Mouse (Mus musculus): ENCODE data around the gene Asap2.

The Asap2 gene

GRCm38 (mm10) chr12:21168149-21168548, 177.9 kb downstream of the Asap2 start:
- no peak for DNase-seq

DNA sequence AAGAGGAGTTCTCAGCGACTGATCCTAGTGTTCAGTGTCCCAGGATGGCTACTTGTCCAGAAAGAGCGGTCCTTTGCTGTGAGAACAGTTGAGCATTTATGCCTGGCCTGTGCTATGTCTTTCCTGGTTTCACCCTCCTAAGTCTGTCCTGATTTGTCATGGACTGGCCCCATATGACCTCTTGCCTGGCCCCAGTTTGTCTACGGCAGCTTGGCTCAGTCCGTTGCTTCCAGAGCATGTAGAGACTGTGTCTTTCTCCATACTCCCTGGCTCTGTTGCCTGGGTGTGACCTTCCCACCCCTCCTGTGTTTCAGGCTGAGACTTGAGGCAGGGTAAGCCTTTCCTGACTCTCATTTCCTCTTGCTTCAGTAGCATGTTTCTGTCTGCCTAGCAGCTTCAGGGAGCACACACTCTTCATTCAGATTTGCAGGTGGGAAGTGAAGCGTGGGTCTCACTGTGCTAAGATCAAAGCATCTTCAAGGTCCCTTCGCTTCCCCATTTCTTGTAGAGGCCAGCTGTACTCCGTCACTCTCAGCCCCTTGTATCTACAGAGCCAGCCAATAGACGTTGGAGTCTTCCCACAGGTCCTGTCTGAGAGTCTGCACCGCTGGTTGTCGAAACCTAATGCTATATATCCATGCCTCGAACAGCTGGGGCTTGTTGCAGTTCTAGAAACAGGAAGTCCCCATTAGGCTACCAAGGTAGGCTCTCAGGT, 181.7 kb downstream of the Asap2 start:
- no peak for DNase-seq

DNA sequence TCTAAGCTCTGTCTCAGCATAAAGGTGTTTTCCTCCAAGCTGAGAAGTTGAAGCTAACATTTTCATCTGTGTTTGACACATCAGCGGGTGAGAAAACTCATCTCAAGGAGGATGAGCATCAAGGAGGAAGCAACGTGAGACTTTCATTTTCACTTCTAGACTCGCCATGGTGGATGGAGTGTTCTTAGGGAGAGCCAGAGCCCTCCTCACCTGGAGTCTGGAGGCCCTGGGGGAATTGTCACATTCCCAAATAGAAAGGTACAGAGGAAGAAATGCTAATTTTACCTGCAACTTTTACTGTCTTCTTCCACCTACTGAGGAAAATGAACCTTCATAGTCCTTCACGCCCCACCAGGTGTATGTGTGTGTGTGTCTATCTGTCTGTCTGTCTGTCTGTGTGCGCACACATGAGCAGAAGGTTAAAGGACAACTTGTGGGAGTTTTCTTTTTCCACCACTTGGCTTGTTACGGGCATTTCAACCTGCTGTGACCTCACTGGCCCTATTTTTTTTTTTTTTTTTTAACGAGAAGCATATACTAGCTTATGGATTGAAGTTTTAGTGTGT, 183.7 kb downstream of the Asap2 start:
- DNase-seq = no peak

- no peak for DNase-seq
Measured at GRCm38 (mm10) chr12:21176399-21176798, 186.1 kb downstream of the Asap2 start.

DNA sequence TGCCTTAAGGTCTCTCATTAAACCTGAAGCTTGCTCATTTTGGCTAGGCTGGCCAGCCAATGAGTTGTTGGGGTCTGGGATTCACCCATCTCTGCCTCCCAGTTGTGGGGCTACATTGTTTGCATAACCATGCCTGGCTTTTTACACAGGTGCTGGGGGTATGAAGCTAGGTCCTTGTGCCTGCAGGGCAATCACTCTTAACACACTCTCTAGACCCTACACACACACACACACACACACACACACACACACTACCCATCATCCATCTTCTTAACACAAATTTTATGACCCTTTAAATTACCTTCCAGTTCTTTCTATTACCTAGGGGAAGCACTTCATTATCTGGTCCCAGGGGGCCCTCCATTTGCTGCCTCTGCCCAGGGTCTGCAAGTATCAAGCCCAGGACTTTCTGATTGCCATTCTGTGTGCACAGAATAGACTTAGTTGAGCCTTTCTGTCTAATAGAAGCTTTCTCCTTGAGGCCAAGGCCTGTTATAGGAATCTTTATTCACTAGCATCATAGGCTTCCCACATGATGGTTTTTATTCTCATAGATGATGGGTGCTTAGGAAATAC, 187.0 kb downstream of the Asap2 start:
- no peak for DNase-seq

DNA sequence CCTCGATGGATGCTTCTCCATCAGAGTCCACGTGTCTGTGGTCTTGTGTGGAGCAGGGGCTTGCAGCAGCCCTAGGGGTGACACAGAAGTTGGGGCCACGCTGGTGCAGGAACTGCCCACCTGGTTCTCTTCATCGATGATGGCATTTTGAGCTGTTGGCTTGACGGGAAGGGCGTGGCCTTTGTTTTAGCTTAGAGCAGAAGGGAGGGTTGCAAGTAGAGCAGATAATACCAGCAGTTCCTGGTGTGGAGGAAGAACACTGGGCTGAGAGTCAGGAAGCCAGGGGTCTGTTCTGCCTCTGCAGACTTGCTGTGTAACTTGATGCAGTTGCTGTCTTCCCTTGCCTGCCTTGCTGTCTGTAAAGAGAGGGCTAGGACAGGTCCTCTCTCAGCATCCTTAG, 189.8 kb downstream of the Asap2 start:
- DNase-seq = no peak

DNA sequence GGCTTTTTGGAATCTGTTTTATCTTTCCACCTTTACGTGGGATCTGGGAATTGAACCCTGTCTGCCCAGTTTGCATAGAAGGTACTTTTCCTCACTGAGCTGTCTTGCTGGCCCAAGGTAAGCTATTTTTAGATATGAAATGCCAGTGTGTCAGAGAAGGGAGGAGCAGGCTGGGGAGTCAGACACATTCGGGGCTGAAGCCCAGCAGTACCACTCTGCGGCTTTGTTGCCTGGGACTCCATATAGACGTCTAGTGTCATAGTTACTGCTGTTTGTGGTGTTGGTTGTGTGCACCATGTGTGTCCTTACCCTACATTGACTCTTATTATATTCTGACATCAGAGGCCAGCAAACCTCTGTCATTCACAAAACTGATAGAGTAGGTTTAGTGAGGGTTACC, 192.5 kb downstream of the Asap2 start:
- no peak for DNase-seq

- DNase-seq = no peak
Measured at GRCm38 (mm10) chr12:21183321-21183720, 193.1 kb downstream of the Asap2 start.

- DNase-seq = peak; percentile 24 to 49
Measured at GRCm38 (mm10) chr12:21186145-21186544, 195.9 kb downstream of the Asap2 start.

DNA sequence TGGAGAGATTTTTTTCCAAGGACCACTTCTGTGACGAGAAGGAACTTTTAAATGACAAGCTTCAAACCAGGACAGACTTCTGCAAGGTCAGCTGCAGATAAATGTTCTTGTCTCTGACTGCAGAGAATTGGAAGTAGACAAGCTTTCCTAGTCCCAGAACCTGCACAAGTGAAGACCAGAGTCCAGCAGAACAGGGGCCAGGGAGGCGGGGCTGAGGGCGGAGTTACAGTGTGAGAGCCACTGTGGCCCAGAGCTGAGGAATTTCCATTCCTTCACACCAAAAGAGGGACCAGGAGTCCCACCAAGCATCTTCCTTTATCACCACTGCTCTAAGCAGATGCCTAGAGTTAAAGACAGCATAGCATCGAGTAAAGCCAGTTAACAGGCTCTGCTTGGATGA, 198.6 kb downstream of the Asap2 start:
- peak; percentile 82 to 85 for DNase-seq

DNA sequence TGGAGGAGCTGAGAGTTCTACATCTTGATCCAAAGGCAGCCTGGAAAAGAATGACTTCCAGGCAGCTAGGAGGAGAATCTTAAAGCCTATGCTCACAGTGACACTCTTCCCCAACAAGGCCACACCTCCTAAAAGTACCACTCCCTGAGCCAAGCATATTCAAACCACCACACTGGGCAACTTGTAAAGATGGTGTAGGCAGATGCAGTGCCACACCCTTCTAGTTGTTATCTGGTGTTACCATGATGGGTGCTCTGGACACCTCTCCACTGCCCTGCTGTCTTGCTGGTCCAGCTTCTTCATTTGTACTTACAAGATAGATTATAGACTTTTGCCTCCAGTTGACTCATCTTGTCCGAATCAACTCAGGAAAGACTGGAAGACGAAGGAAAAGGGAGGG, 201.3 kb downstream of the Asap2 start:
- no peak for DNase-seq

- no peak for DNase-seq
Measured at GRCm38 (mm10) chr12:21195497-21195896, 205.2 kb downstream of the Asap2 start.

DNA sequence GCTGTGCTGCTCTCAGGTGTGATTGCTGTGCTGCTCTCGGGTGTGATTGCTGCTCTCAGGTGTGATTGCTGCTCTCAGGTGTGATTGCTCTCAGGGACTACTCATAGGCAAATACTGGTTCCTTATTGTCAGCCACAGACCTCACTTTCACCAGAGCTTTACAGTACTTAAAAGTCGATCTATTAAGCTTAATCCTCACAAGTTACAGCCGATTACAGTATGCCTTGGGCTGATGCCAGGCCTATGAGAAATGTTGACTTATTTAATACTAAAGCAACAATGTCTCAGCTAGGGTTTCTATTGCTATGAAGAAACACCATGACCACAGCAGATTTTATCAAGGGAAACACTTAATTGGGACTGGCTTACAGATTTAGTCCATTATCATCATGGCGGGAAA, 206.2 kb downstream of the Asap2 start:
- no peak for DNase-seq

- DNase-seq = no peak
Measured at GRCm38 (mm10) chr12:21200613-21201012, 210.4 kb downstream of the Asap2 start.

DNA sequence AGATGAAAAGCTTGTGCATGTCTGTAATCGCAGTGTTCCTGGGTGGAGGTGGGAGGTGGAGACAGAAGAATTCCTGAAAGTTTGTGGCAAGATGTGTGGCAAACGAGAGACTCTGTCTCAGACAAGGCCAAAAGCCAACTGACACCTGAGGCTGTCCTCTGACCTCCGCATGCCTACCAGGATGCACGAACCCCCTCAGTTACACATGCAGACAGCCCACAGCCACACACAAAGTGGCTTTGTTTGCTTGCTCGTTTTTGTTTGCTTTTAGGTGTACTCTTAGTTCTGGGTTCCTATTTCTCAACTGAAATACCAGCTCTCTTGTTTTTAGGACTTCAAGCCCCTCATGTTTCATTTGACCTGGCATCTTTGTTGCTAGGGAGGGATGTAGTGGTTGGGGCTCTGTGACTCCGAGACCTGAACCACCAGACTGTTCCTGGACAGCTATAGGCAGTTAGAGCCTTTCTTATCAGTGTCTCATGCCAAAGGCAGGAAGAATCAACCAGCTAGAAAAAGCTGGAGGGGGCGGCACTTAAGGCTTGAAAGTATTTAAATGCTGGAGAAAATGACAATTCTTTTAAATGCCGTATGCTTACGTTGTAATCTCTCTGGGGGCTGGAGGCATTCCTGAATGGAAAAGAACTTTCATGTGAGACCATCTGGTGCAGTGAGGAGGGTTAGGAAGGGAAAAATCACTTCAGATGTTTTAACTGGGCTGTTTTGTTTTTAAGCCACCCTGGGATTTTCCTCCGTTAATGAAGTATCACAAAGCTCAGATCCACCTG, 211.4 kb downstream of the Asap2 start:
- DNase-seq = no peak

DNA sequence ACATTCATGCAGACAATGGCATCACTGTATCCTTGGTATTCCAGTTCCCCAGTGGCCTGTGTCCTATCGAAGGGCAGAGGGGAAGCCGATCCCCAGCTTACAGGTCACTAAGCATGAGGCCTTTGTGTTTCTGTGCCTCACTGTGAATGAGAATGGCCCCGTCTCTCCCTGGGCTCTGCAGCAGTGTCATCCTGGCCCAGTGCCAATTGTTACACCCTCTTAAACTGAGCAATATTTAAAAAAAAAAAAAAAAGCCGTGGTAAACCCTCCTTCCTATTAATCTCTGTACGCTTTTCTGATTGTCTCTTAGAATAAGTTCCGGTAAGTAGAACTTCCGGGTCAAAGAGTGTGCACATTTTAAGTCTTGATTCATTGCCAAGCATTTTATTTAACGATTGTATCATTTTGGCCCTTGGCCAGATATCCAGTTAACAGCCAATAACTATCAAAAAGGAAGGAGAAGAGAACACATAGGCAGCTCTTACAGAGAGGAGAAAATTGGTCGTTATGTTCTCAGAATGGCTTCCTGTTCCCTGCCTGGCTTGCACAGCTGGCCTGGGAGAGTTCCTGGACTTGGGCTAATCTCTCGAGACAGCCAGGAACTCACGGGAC, 214.5 kb downstream of the Asap2 start:
- peak; percentile 72 for DNase-seq

DNA sequence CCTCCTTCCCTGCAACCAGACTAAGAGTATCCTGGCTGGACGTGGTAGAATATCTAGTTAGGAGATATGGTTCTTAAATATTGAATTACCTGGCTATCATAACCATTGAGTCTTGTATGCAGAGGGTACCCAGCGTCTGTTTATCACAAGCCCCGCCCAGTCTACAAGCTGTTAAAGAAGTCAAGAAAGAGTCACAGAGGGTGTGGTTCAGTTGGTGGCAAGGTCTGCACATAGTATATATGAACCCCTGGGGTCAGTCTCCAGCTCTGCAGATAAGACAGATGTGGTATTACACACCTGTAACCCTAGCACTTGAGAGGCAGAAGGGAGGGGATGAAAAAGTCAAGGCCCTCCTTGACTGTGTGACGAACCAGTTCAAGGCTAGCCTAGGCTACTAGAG, 215.5 kb downstream of the Asap2 start:
- DNase-seq = no peak

DNA sequence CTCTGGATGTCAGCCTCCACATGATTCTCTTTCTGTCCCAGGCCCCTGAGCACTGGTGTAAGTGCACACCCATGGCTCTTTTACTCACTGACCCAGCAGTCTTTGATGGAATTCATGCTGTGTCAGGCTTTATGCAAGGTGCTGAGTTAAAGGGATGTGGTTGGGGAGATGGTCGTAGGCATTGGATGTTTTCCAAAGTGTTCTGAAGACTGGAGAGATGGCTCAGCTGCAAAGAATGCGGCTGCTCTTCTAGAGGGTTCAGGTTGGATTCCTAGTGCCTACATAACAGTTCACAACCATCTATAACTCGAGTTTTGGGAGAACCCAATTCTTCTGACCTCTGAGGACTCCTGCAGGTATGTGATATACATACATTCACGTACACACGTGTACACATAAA, 217.2 kb downstream of the Asap2 start:
- no peak for DNase-seq

DNA sequence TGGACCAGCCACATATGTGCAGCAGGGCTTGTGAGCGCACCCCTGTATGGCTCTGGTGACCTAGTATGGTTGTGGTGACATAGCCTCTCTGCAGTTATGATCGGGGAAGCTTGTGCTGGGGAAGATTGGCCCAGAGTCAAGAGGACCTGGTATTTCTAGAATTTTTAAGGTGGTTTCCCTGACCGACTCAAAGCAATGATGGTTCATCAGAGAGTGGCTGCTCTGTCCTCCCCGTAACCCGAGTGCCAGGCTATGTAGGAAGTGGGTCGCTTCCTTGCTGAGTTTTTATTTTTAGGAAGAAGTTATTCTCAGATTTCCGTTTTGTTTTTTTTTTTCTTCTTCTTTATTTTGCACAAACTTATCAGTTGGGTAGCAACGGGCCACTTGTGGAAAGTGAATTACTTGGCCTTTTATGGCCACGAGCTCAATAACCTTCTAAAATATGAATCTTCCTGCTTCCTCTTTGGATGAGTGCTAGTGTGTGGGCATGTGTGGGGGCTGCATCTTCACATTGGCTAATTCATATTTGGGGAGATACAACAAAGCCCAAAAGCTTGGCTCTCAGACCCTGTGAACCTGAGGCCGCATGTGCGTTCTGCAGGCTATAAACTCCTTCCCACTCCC, 218.0 kb downstream of the Asap2 start:
- DNase-seq = no peak

DNA sequence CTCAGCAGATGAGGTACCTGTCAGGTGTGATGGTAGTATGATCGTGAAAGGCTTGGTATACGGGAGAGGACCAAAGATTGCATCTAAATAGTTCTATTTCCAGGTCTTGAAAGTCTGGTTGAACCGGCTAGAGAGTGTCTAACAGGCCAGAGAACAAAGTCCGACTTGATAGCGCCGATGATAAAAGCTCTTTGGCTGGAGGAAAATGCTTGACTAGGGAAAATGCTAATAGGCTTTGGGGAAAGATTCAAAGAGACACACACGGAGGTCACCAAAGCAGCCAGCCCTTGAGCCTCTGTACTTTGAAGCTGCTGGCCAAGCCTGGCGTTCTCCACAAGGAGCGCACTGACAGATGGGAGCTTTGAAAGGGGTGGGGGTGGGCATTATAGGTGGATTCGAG, 219.0 kb downstream of the Asap2 start:
- no peak for DNase-seq

DNA sequence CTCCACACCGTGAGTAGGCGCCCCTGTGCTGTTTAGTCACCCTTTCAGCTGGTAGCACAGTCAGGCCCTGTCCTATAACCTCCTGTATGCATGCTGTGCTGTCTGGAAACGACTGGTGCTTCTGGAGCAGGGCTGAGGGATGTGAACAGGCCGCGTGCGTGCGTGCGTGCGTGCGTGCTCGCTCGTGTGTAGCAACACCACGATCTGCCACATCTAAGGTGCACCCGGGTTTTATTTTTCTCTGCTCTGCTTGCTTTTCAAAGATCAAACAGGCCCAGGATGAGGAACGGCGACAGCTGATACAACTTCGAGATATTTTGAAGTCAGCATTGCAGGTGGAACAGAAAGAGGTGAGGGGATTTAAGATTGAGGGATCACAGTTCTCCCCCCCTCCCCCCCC, 222.6 kb downstream of the Asap2 start:
- no peak for DNase-seq

DNA sequence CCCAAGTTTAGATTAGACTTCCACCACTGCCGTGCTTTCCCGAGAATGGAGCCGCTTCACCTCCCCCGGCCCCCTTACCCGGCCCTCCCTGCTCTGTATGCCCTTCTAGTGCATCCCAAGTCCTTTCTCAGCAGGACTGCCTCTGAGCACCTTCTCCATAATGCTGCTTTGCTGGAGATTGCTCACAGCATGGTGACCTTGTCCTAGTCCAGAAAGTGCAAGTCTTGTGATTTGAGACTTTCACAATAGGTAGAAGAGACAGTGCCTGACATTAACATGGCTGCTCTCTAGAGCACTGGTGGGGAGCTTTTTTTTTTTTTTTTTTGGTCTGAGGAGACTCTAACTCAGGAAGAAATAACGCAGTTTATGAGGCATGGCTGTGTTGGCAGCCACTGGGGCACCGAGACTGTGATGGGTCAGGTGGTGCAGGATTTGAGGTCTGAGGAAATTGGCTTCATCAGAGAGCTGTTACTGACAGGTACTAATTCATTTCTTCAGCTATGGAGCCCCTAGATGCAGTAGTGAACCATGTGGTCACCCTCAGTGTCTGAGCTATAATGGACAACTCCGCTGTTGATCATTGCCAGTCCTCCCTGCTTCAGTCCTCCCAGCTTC, 224.4 kb downstream of the Asap2 start:
- no peak for DNase-seq
